Mouse (Mus musculus) forebrain, embryonic 16.5 days (tissue): ENCODE results near the gene Zbtb44. TPM values are rescaled to one million over a fixed set of nuclear protein-coding genes. Genes with fewer than 3 reads are reported as not detected.

ENCODE experiments used
- ATAC-seq: fragments of 200-750 bp; cut with Nextera tagmentation; 2 replicates; pipeline ENCODE4 v1.8.0; 2017; ENCODE audit warnings: mild to moderate bottlenecking, moderate library complexity
- H3K27ac ChIP-seq: fragments of 300-500 bp; sonication (generic); 2 replicates; pipeline ENCODE4 v1.5.1; 2014; ENCODE audit warnings: low read length, control low read depth
- H3K27me3 ChIP-seq: fragments of 300-500 bp; sonication (generic); replicated peaks from 2 replicates; pipeline ENCODE4 v1.6.1; 2014; ENCODE audit warnings: low read length; ENCODE audit not compliant: control insufficient read depth, insufficient read depth
- H3K36me3 ChIP-seq: fragments of 300-500 bp; sonication (generic); 2 replicates; pipeline ENCODE4 v1.6.1; 2014; ENCODE audit not compliant: control insufficient read depth, insufficient read depth
- H3K4me1 ChIP-seq: fragments of 300-500 bp; sonication (generic); replicated peaks from 2 replicates; pipeline ENCODE4 v1.6.1; 2014; ENCODE audit warnings: low read length; ENCODE audit not compliant: control insufficient read depth, insufficient read depth
- H3K4me2 ChIP-seq: fragments of 300-500 bp; sonication (generic); 2 replicates; pipeline ENCODE4 v1.6.1; 2014; ENCODE audit warnings: mild to moderate bottlenecking, low read length, control low read depth
- H3K4me3 ChIP-seq: fragments of 300-500 bp; sonication (generic); replicated peaks from 2 replicates; pipeline ENCODE4 v1.5.1; 2014; ENCODE audit warnings: mild to moderate bottlenecking, low read length, control low read depth
- H3K9ac ChIP-seq: fragments of 300-500 bp; sonication (generic); replicated peaks from 2 replicates; pipeline ENCODE4 v1.6.1; 2014; ENCODE audit warnings: low read depth, low read length, control low read depth
- H3K9me3 ChIP-seq: fragments of 300-500 bp; sonication (generic); 2 replicates; pipeline ENCODE4 v1.6.1; 2016; ENCODE audit warnings: low read length; ENCODE audit not compliant: control insufficient read depth
- WGBS: fragments of 180-500 bp; shearing (Covaris S2); extraction: QIAGEN DNeasy Blood & Tissue Kit; methylation state at CpG from one replicate; pipeline ENCODE4 v1.1.7; 2014; 5-methylcytosine and 5-hydroxymethylcytosine counted together
- polyA plus RNA-seq: library from polyadenylated mRNA; unstranded; fragments of >200 nt; fragmentation: Nextera tagmentation; extraction: Ambion mirVana; gene quantifications from 2 replicates; pipeline ENCODE4 v1.2.1, GENCODE M21; 2015

The Zbtb44 gene
- 4.3 and 5.3 TPM in 2 replicates for polyA plus RNA-seq

DNA sequence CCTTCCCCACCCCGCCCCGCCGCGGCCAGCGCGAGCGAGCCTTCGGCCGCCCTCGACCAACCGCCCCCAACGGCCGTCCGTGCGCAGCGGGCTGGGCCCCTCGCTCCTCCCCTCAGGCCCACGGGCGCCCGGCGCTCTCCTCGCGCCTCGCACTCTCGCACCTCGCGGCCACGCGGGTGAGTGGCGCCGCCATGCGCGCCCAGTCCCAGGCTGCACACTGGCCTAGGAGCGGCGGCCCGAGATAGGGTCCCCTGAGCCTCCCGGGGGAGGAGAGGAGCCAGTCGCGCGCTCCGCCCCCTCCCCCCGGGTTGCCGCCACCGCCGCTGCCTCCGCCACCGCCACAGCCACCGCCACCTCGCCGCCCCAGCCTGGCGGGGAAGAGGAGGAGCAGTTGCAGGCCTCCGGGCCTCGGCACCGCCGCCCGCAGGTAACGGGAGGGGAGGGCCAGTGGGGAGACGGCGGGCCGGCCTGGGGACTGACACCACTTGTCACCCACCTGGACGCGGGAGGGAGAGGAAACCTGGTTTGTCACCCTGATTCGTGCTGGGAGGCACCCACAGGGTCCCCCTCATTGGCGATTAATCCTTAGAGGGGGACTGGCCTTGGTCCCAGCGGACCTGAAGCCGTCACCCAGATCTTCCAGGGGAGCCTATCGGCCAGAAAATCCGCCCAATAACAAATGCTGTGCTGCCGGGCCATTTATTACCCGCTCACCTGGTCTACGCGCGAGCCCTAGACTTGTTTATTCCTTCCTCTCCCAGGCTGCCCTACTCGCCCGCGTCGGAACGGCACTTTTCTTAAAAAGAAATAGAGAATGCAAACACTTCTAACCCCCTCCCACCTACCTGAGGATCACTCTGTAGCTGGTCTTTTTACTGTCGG, at the start of gene Zbtb44:
TSS of gene Zbtb44 (plus strand) at position 113 of the 882 bp plus-strand sequence.
- peak; percentile 87 for ATAC-seq
- no peaks in the 10 kb centered on the region for H3K9me3 ChIP-seq
- peak within 1 kb of the TSS; percentile 96 for H3K27ac ChIP-seq
- H3K27me3 ChIP-seq, result no peaks in the 10 kb centered on the region
- H3K9ac ChIP-seq, result peak within 1 kb of the TSS; percentile 98
- no peaks in the 10 kb centered on the region for H3K36me3 ChIP-seq
- peak within 1 kb of the TSS; percentile 95 for H3K4me3 ChIP-seq
- WGBS, result under 1% methylated on average over 63 of the region's 79 CpGs
- peak within 1 kb of the TSS; percentile 68 for H3K4me2 ChIP-seq
- H3K4me1 ChIP-seq, result peaks cover 13% of the 10 kb centered on the region

DNA sequence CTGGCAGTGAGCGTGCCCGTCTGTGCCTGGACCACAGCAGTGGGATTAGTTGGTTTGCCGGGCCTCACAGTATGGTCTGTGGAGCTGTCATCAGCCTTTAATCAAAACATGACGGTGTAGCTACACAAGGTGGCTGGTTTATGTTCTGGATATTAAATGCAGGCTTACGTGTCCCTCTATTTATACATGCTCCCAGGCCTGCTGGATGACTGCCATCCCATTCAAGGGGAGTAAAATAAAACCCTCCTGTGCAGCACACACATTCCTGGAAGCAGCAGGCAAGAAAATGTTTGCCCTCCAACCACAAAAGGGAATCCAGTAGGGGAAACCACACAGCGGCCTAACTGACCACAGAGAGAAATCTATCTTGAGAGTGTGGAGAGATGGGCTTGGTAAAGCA, 44.7 kb upstream of the Zbtb44 start:
- no peaks in the 10 kb centered on the region for H3K4me1 ChIP-seq
- WGBS, result 59% methylated on average over 6 of the region's 6 CpGs

DNA sequence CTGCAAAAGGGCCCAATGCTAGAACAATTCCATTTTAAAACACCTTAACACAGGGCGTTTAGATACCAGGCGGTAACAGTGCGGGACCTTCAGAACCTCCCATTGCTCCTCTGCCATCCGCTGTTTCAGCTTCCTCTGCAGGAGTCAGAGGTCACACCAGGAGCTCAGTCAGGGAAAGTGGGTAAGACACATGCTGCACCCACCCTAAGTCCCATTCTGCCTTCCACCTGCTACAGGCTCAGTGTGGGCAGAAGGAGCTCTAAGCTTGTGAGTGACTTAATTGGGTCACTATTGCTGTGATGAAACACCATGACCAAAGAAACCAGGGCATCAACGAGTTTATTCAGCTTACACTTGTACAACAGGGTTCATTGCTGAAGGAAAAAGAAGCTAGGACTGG, 37.3 kb upstream of the Zbtb44 start:
- H3K4me3 ChIP-seq, result no peak overlapping the region
- H3K36me3 ChIP-seq, result no peaks in the 10 kb centered on the region
- H3K9me3 ChIP-seq, result no peaks in the 10 kb centered on the region
- H3K27ac ChIP-seq, result no peak overlapping the region
- no peak for ATAC-seq
- no peak overlapping the region for H3K9ac ChIP-seq
- WGBS, result 85% methylated on average over 5 of the region's 5 CpGs
- H3K4me1 ChIP-seq, result no peaks in the 10 kb centered on the region
- H3K27me3 ChIP-seq, result no peaks in the 10 kb centered on the region
- no peak overlapping the region for H3K4me2 ChIP-seq

More for the DNA sequence above, 44.7 kb upstream of the Zbtb44 start:
- Histone ChIP-seq H3K4me3 (no peak overlapping the region), H3K27me3 (no peaks in the 10 kb centered on the region), H3K36me3 (no peaks in the 10 kb centered on the region), H3K9ac (no peak overlapping the region), H3K4me2 (no peak overlapping the region), H3K27ac (no peak overlapping the region), H3K9me3 (no peaks in the 10 kb centered on the region)
- no peak for ATAC-seq

- WGBS, result 82% methylated on average over 12 of the region's 12 CpGs
- no peak overlapping the region for H3K27ac ChIP-seq
- H3K36me3 ChIP-seq, result no peaks in the 10 kb centered on the region
- ATAC-seq, result no peak
- H3K4me2 ChIP-seq, result no peak overlapping the region
- H3K9ac ChIP-seq, result no peak overlapping the region
- no peak overlapping the region for H3K4me3 ChIP-seq
- H3K9me3 ChIP-seq, result no peaks in the 10 kb centered on the region
- no peaks in the 10 kb centered on the region for H3K27me3 ChIP-seq
- H3K4me1 ChIP-seq, result no peaks in the 10 kb centered on the region
These were observed 33.6 kb upstream of the Zbtb44 start for GRCm38 (mm10) chr9:30996590-30997562.

GRCm38 (mm10) chr9:31000641-31001040, 29.8 kb upstream of the Zbtb44 start:
- no peak overlapping the region for H3K4me2 ChIP-seq
- H3K27me3 ChIP-seq, result no peaks in the 10 kb centered on the region
- 83% methylated on average over 10 of the region's 10 CpGs for WGBS
- no peak for ATAC-seq
- H3K27ac ChIP-seq, result no peak overlapping the region
- H3K4me3 ChIP-seq, result no peak overlapping the region
- no peaks in the 10 kb centered on the region for H3K36me3 ChIP-seq
- H3K9me3 ChIP-seq, result no peaks in the 10 kb centered on the region
- no peaks in the 10 kb centered on the region for H3K4me1 ChIP-seq
- no peak overlapping the region for H3K9ac ChIP-seq

DNA sequence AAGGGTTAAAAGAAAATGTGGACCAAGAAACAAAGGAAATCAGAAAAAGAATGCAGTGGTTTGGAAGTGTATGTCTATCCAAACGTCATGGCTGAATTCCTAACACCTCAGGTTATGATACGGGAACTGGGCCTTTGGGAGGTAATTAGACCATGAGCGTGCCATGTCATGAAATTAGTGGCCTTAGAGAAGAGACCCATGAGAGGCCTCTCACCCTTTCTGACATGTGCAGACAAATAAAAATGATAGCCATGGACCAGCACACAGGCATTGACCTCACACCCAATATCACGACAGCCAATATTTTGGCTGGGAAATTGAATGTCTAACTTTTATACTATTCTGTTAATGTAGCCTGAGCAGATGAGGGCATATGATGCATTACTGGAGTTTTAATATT, 27.9 kb upstream of the Zbtb44 start:
- WGBS, result 87% methylated on average over 4 of the region's 4 CpGs
- no peak overlapping the region for H3K4me3 ChIP-seq

DNA sequence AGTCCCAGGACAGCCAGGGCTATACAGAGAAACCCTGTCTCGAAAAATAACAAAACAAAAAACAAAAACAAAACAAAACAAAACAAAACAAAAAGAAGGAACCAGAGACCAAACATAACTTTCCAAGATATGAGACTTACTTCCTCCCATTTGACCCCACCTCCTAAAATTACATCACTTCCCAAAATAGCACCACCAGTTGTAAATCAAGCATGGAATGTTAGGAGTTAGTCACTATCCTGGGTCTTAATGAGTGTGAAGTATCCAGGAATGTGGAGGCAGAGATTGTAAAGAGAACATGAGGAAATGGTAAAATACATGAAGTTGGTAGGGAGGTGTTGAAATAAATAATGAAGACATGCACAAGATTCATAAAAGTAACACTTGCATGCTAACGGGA, 21.1 kb upstream of the Zbtb44 start:
- Histone ChIP-seq H3K4me1 (no peaks in the 10 kb centered on the region), H3K36me3 (no peaks in the 10 kb centered on the region), H3K9me3 (no peaks in the 10 kb centered on the region), H3K27ac (no peak overlapping the region), H3K4me2 (no peak overlapping the region), H3K27me3 (no peaks in the 10 kb centered on the region), H3K9ac (no peak overlapping the region), H3K4me3 (no peak overlapping the region)
- no peak for ATAC-seq
- WGBS, result 82% methylated on average over 2 of the region's 2 CpGs

More for the DNA sequence above, 27.9 kb upstream of the Zbtb44 start:
- Histone ChIP-seq H3K4me1 (no peaks in the 10 kb centered on the region), H3K36me3 (no peaks in the 10 kb centered on the region), H3K27me3 (no peaks in the 10 kb centered on the region), H3K9me3 (no peaks in the 10 kb centered on the region), H3K4me2 (no peak overlapping the region), H3K27ac (no peak overlapping the region), H3K9ac (no peak overlapping the region)
- ATAC-seq, result no peak

DNA sequence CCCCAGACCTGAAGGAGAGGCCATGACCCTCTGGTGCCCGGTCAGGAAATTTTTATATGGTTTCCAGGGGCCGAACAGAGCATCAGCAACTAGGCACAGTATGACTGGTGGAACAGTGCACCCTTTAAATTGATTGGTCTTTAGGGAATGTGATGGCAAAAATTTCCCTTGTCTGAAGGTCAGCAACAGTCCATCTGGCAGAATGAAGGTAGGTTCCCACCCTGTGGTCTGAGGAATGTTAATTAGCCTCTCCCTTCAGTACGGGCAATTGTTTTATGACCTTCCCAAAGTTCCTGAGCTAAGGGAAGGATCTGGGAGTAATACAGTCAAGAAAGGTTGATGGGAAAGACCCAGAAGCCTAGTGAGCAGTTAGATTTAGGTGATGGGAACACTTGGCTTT, 20.4 kb upstream of the Zbtb44 start:
- no peaks in the 10 kb centered on the region for H3K36me3 ChIP-seq
- no peak overlapping the region for H3K9ac ChIP-seq
- H3K4me2 ChIP-seq, result no peak overlapping the region
- WGBS, result 83% methylated on average over 3 of the region's 3 CpGs
- no peaks in the 10 kb centered on the region for H3K27me3 ChIP-seq
- no peaks in the 10 kb centered on the region for H3K4me1 ChIP-seq
- no peak overlapping the region for H3K27ac ChIP-seq
- H3K4me3 ChIP-seq, result no peak overlapping the region
- no peaks in the 10 kb centered on the region for H3K9me3 ChIP-seq
- no peak for ATAC-seq

GRCm38 (mm10) chr9:31010749-31011148, 19.7 kb upstream of the Zbtb44 start:
- WGBS, result 73% methylated on average over 3 of the region's 3 CpGs
- no peak overlapping the region for H3K27ac ChIP-seq
- no peak for ATAC-seq
- no peak overlapping the region for H3K4me2 ChIP-seq
- no peak overlapping the region for H3K9ac ChIP-seq
- H3K27me3 ChIP-seq, result no peaks in the 10 kb centered on the region
- H3K4me1 ChIP-seq, result no peaks in the 10 kb centered on the region
- no peaks in the 10 kb centered on the region for H3K9me3 ChIP-seq
- no peaks in the 10 kb centered on the region for H3K36me3 ChIP-seq
- no peak overlapping the region for H3K4me3 ChIP-seq
